27 mouse cellular contexts compared by ENCODE assay signal in genomic region chr14:56514775-56515174, GRCm38 (mm10).
DNase-seq lines count a peak whose midpoint lies in the region; ATAC-seq and TF ChIP-seq lines count a peak whose summit lies in the region.
"Had no signal": no experiment of that assay in that cellular context is flagged by ENCODE, and none has a peak within 500 bp of the region (broad histone marks: within the 10 kb centered on the region; RNA-seq: fewer than 3 reads in every experiment).

No protein-coding gene starts in this region.

- TF ChIP-seq CTCF in CH12.LX (conservative IDR thresholded peaks at IDR 0.05 in 1 of 2, IDR thresholded peaks at IDR 0.05 in 1 of 2; ENCODE audit: low read depth in 2 of 2, low read length in 2 of 2): no peak

- ATAC-seq in granulocyte monocyte progenitor cell, adult 5-6 weeks (replicated peaks; ENCODE audit: poor library complexity, severe bottlenecking): peak; percentile 72
- ATAC-seq in kidney, embryonic 14.5 days (ENCODE audit: low FRiP score, low TSS enrichment): no peak
- ATAC-seq: forebrain, embryonic 15.5 days; intestine, embryonic 15.5 days; Patski had no signal

- no peak for TF ChIP-seq EP300 in CH12.LX (IDR thresholded peaks at IDR 0.05; ENCODE audit: low read length)

- DNase-seq in CH12.LX (ENCODE audit: extremely low read depth) (peak; percentile 3), MEL-GATA-1-ER (ENCODE audit: extremely low read depth, low read depth) (peak; percentile 43)
- DNase-seq in splenic B cell, adult 2 months (ENCODE audit: low read depth, low spot score): peak; percentile 3
- DNase-seq in urinary bladder, postnatal 4 days (ENCODE audit: low spot score in 2 of 2): no peak
- no peak for DNase-seq in heart, adult 9 months (ENCODE audit: low spot score in 2 of 2)
- DNase-seq: adrenal gland, postnatal 10 days; adrenal gland, postnatal 36 days; cerebellum, adult 11 months; cerebellum, adult 2 months; cerebellum, adult 9-11 months; cerebellum, postnatal 25 days; embryo, embryonic 11 days; gastrocnemius, postnatal 25 days; heart, adult 18-20 months; kidney, adult 11 months had no signal

- H3K79me2 ChIP-seq in CH12.LX (replicated peaks; ENCODE audit: control insufficient read depth, extremely low read depth, insufficient read depth, poor library complexity, severe bottlenecking): no peaks in the 10 kb centered on the region

- no peak for TF ChIP-seq RAD21 in CH12.LX (IDR thresholded peaks at IDR 0.05; ENCODE audit: low read depth, low read length)

- H3K4me3 ChIP-seq in CH12.LX (replicated peaks in 1 of 3; ENCODE audit: low read depth in 2 of 3, low read length in 2 of 3, poor library complexity in 1 of 3): no peak overlapping the region
- H3K4me3 ChIP-seq in kidney, embryonic 14.5 days (ENCODE audit: low read length): no peak overlapping the region
- H3K4me3 ChIP-seq: embryonic facial prominence, embryonic 10.5 days; embryonic facial prominence, embryonic 13.5 days; erythroblast, embryonic 14.5 days; forebrain, embryonic 12.5 days; forebrain, embryonic 15.5 days; hindbrain, embryonic 12.5 days; hindbrain, embryonic 15.5 days; intestine, embryonic 15.5 days had no signal

- H3K4me2 ChIP-seq in CH12.LX (ENCODE audit: insufficient read depth, low read depth, poor library complexity, severe bottlenecking): no peak overlapping the region
- H3K4me2 ChIP-seq in kidney, embryonic 14.5 days (replicated peaks; ENCODE audit: low read depth, low read length): no peak overlapping the region
- H3K4me2 ChIP-seq: embryonic facial prominence, embryonic 13.5 days; forebrain, embryonic 12.5 days; forebrain, embryonic 15.5 days; heart, embryonic 11.5 days; hindbrain, embryonic 12.5 days; hindbrain, embryonic 15.5 days; intestine, embryonic 15.5 days had no signal

- in situ Hi-C loops in CH12.LX (cut with MboI; ENCODE audit: low pct_ligation_motif_present, low pct_unique_long_range_greater_than_20kb, low sequenced_read_pairs): no loop called here

- no peaks in the 10 kb centered on the region for H3K27me3 ChIP-seq in CH12.LX (replicated peaks)
- no peaks in the 10 kb centered on the region for H3K27me3 ChIP-seq in splenic B cell, adult 2 months (ENCODE audit: control insufficient read depth, insufficient read depth, low read length, poor library complexity, severe bottlenecking)
- H3K27me3 ChIP-seq in kidney, embryonic 14.5 days (ENCODE audit: control insufficient read depth, insufficient read depth, low read length): no peaks in the 10 kb centered on the region
- H3K27me3 ChIP-seq: embryonic facial prominence, embryonic 13.5 days; forebrain, embryonic 12.5 days; forebrain, embryonic 15.5 days; hindbrain, embryonic 12.5 days; hindbrain, embryonic 15.5 days; intestine, embryonic 15.5 days had no signal

- H3K4me1 ChIP-seq in CH12.LX (ENCODE audit: control insufficient read depth in 1 of 2, insufficient read depth in 2 of 2): peaks cover 3 to 7% of the 10 kb centered on the region in 2 experiments; a peak in 2 of 4 replicates
- no peaks in the 10 kb centered on the region for H3K4me1 ChIP-seq in kidney, embryonic 14.5 days (ENCODE audit: control insufficient read depth, insufficient read depth, low read length)
- H3K4me1 ChIP-seq: embryonic facial prominence, embryonic 10.5 days; embryonic facial prominence, embryonic 13.5 days; forebrain, embryonic 12.5 days; forebrain, embryonic 15.5 days; hindbrain, embryonic 12.5 days; hindbrain, embryonic 15.5 days; intestine, embryonic 15.5 days had no signal

- dilution Hi-C loops in CH12.LX (cut with MboI; ENCODE audit: extremely low pct_ligation_motif_present, extremely low pct_unique_long_range_greater_than_20kb, low sequenced_read_pairs): no loop called here

- WGBS in kidney, embryonic 14.5 days: 84% methylated on average over 2 of the region's 2 CpGs

- no peak for TF ChIP-seq POLR2A in CH12.LX (IDR thresholded peaks at IDR 0.05; ENCODE audit: low read depth, low read length)

- no peak overlapping the region for H3K9ac ChIP-seq in CH12.LX (ENCODE audit: insufficient read depth, low read depth)
- no peak overlapping the region for H3K9ac ChIP-seq in kidney, embryonic 14.5 days (ENCODE audit: low read depth, low read length)
- H3K9ac ChIP-seq: embryonic facial prominence, embryonic 13.5 days; forebrain, embryonic 12.5 days; forebrain, embryonic 15.5 days; hindbrain, embryonic 12.5 days; hindbrain, embryonic 15.5 days; intestine, embryonic 15.5 days had no signal

- H3K36me3 ChIP-seq in CH12.LX (replicated peaks in 1 of 2; ENCODE audit: control insufficient read depth in 1 of 2, insufficient read depth in 1 of 2, low read length in 1 of 2): no peaks in the 10 kb centered on the region
- no peaks in the 10 kb centered on the region for H3K36me3 ChIP-seq in splenic B cell, adult 2 months (ENCODE audit: control insufficient read depth, insufficient read depth, low read length, poor library complexity, severe bottlenecking)
- no peaks in the 10 kb centered on the region for H3K36me3 ChIP-seq in kidney, embryonic 14.5 days (ENCODE audit: control insufficient read depth, insufficient read depth, low read length)
- H3K36me3 ChIP-seq: embryonic facial prominence, embryonic 10.5 days; embryonic facial prominence, embryonic 13.5 days; forebrain, embryonic 12.5 days; forebrain, embryonic 15.5 days; hindbrain, embryonic 12.5 days; hindbrain, embryonic 15.5 days; intestine, embryonic 15.5 days had no signal

- H3K9me3 ChIP-seq in CH12.LX (replicated peaks; ENCODE audit: low read length): no peaks in the 10 kb centered on the region
- H3K9me3 ChIP-seq in kidney, embryonic 14.5 days (ENCODE audit: control insufficient read depth, low read length): no peaks in the 10 kb centered on the region
- H3K9me3 ChIP-seq: embryonic facial prominence, embryonic 10.5 days; embryonic facial prominence, embryonic 13.5 days; forebrain, embryonic 12.5 days; forebrain, embryonic 15.5 days; hindbrain, embryonic 12.5 days; hindbrain, embryonic 15.5 days; intestine, embryonic 15.5 days had no signal

- no peak overlapping the region for H3K27ac ChIP-seq in CH12.LX (ENCODE audit: insufficient read depth, low read depth)
- H3K27ac ChIP-seq in kidney, embryonic 14.5 days (ENCODE audit: low read depth, low read length): no peak overlapping the region
- H3K27ac ChIP-seq: embryonic facial prominence, embryonic 10.5 days; embryonic facial prominence, embryonic 13.5 days; forebrain, embryonic 12.5 days; forebrain, embryonic 15.5 days; hindbrain, embryonic 12.5 days; hindbrain, embryonic 15.5 days; intestine, embryonic 15.5 days had no signal

TF ChIP-seq in CH12.LX, 34 proteins besides CTCF, POLR2A, EP300 and RAD21:
- TF ChIP-seq MYC (IDR thresholded peaks at IDR 0.05; ENCODE audit: low read depth, low read length) (no peak), CHD1 (IDR thresholded peaks at IDR 0.05; ENCODE audit: low read depth, low read length) (no peak), PAX5 (IDR thresholded peaks at IDR 0.05; ENCODE audit: low read length) (no peak), JUN (IDR thresholded peaks at IDR 0.05; ENCODE audit: insufficient read depth, low read depth, low read length) (no peak), MAX (IDR thresholded peaks at IDR 0.05; ENCODE audit: low read length) (no peak), POLR2AphosphoS2 (IDR thresholded peaks at IDR 0.05; ENCODE audit: low read depth, low read length) (no peak), MAFK (IDR thresholded peaks at IDR 0.05; ENCODE audit: insufficient replicate concordance, low read length) (no peak), MAZ (IDR thresholded peaks at IDR 0.05; ENCODE audit: low read depth, low read length) (no peak), TBP (conservative IDR thresholded peaks at IDR 0.05; ENCODE audit: low read depth, low read length) (no peak), CHD2 (IDR thresholded peaks at IDR 0.05; ENCODE audit: low read length) (no peak), JUND (conservative IDR thresholded peaks at IDR 0.05; ENCODE audit: low read depth, low read length) (no peak), TCF12 (IDR thresholded peaks at IDR 0.05; ENCODE audit: low read depth, low read length) (no peak), SIN3A (IDR thresholded peaks at IDR 0.05; ENCODE audit: low read length) (no peak), KAT2A (IDR thresholded peaks at IDR 0.05; ENCODE audit: insufficient replicate concordance, low read length) (no peak)

Comparison
In these comparisons a context has a peak if more than half of its experiments do, and no peak if none do; other contexts are left out.
1. DNase-seq: peak in CH12.LX (single experiment), MEL-GATA-1-ER (single experiment) and splenic B cell, adult 2 months (single experiment); none in urinary bladder, postnatal 4 days (0 of 2) and heart, adult 9 months (0 of 2).